Mouse (Mus musculus) heart, adult 2 months (tissue): ENCODE measurements at regions not wholly inside any gene's neighbourhood (a gene's known extent, or its start where the extent isn't known, plus 50 kb on each side); places are given as distances from the start of the nearest gene placed in this dataset.

Source experiments
- DNase-seq, 2 experiments: peaks; one replicate each; pipeline ENCODE4 v3.0.0; 2021
- H3K27ac ChIP-seq: fragments of 200-600 bp; 2 replicates; pipeline ENCODE4 v1.8.1; 2022
- H3K27me3 ChIP-seq: fragments of 200-500 bp; 2 replicates; pipeline ENCODE4 v1.6.1; 2012; ENCODE audit warnings: mild to moderate bottlenecking, low read length, inconsistent platforms, mixed read lengths; ENCODE audit not compliant: control insufficient read depth, insufficient read depth
- H3K36me3 ChIP-seq: fragments of 200-500 bp; 2 replicates; pipeline ENCODE4 v1.6.1; 2012; ENCODE audit warnings: low read length, inconsistent platforms; ENCODE audit not compliant: control insufficient read depth, insufficient read depth
- H3K4me1 ChIP-seq: fragments of 200-500 bp; 2 replicates; pipeline ENCODE4 v1.6.1; 2011; ENCODE audit warnings: low read length; ENCODE audit not compliant: control insufficient read depth, insufficient read depth
- H3K4me3 ChIP-seq: fragments of 200-600 bp; 2 replicates; pipeline ENCODE4 v1.8.1; 2022
- H3K79me2 ChIP-seq: fragments of 200-500 bp; replicated peaks from 2 replicates; pipeline ENCODE4 v1.6.1; 2012; ENCODE audit warnings: mild to moderate bottlenecking, inconsistent platforms, low read length, moderate library complexity, mixed read lengths; ENCODE audit not compliant: control insufficient read depth, insufficient read depth
- H3K9ac ChIP-seq: fragments of 200-500 bp; 2 replicates; pipeline ENCODE4 v1.6.1; 2012; ENCODE audit warnings: low read depth, mild to moderate bottlenecking, control low read depth, inconsistent platforms, low read length, mixed read lengths
- CTCF ChIP-seq: fragments of 200-600 bp; IDR thresholded peaks from 2 replicates; pipeline ENCODE4 v1.8.1; 2022; ENCODE audit warnings: antibody characterized with exemption, mild to moderate bottlenecking, moderate library complexity
- EP300 ChIP-seq: fragments of 200-500 bp; IDR thresholded peaks from 2 replicates; pipeline ENCODE4 v1.6.1; 2011; ENCODE audit warnings: low read depth, low read length, control low read depth; ENCODE audit not compliant: insufficient read depth
- POLR2A ChIP-seq: fragments of 200-500 bp; IDR thresholded peaks from 2 replicates; pipeline ENCODE4 v1.6.1; 2011; ENCODE audit warnings: mild to moderate bottlenecking, low read depth, low read length, control low read depth; ENCODE audit not compliant: insufficient read depth
- WGBS: fragments of 180-500 bp; shearing (Covaris S2); methylation state at CpG from one replicate; pipeline ENCODE4 v1.1.7; 2018; 5-methylcytosine and 5-hydroxymethylcytosine counted together
- intact Hi-C: fragments of 180-260 bp; cut with DNase I; formaldehyde crosslinking; loops from one replicate; pipeline ENCODE4 v1.15.1; 2025

GRCm38 (mm10) chr10:19066821-19067350 is 51.4 kb upstream of the Tnfaip3 start:
- Histone ChIP-seq H3K4me1 (peaks cover 9% of the 10 kb centered on the region), H3K36me3 (peaks cover 8% of the 10 kb centered on the region), H3K9ac (no peak overlapping the region), H3K79me2 (no peaks in the 10 kb centered on the region), H3K4me3 (no peak overlapping the region), H3K27ac (no peak overlapping the region), H3K27me3 (no peaks in the 10 kb centered on the region)
- 78% methylated on average over 5 of the region's 5 CpGs for whole genome bisulfite sequencing
- DNase-seq = no peak
- intact Hi-C loops = no loop called here
- TF ChIP-seq POLR2A (no peak), CTCF (no peak), EP300 (no peak)
